Mouse (Mus musculus): ENCODE results near the gene Yipf6. TPM values are rescaled to one million over a fixed set of nuclear protein-coding genes. Genes with fewer than 3 reads are reported as not detected.

Yipf6 gene
- polyA plus RNA-seq (2015; fragmentation: Nextera tagmentation; extraction: Ambion mirVana) = 16.7 and 18.8 TPM in 2 replicates

DNA sequence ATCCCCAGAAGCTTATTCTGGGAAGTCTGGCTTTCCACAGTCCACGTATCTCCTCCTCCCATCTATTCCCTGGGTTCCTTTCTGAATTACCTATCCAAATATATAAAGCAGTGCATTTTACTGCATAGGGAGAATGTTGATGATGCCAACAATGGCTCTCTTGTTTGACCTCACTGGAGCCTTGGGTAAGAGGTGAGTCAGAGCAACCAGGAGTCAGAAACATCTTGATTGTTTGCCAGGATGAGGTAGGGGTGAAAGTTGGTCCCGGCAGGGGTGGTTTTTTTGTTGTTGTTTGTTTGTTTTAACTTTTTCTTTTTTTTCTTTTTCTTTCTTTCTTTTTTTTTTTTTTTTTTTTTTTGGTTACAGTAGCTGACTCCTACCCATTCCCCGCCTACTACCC lies at the start of gene Yipf6:
TSS of gene Yipf6 (plus strand) at position 216 of the 400 bp plus-strand sequence.
- WGBS = 52% methylated on average over 3 of the region's 3 CpGs
- Histone ChIP-seq H3K9ac (ENCODE audit: low read depth, low read length) (peak within 1 kb of the TSS; percentile 73), H3K4me1 (ENCODE audit: control insufficient read depth, insufficient read depth, low read depth, low read length) (peaks cover 6% of the 10 kb centered on the region), H3K27me3 (replicated peaks; ENCODE audit: control insufficient read depth, insufficient read depth, low read length) (no peaks in the 10 kb centered on the region), H3K9me3 (ENCODE audit: control insufficient read depth, low read length) (no peaks in the 10 kb centered on the region), H3K4me2 (ENCODE audit: low read length) (peak within 1 kb of the TSS; percentile 63), H3K27ac (ENCODE audit: low read depth, low read length) (peak within 1 kb of the TSS; percentile 83), H3K36me3 (ENCODE audit: control insufficient read depth, insufficient read depth, low read length) (no peaks in the 10 kb centered on the region), H3K4me3 (ENCODE audit: low read length) (peak within 1 kb of the TSS; percentile 59)
- ATAC-seq = no peak

DNA sequence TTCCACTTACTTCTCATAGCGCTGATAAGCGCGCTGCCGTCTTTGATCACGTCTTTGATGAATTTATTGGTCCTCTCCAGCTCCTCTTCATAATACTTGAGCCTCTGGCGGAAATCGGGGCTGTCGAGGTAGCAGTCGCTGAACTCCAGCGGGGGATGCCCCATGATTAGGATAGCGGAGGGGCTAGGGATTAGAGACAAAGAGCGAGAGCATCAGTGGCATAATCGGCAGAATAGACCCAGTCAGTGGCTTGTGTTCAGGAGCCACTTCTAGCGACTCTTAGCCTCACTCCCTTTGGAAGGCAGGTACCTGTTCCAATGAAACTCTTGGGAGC lies 46.1 kb upstream of the Yipf6 start:
- ATAC-seq = no peak; the same call in 1 of the 2 replicates
- peak overlapping the region; percentile 55 for H3K4me2 ChIP-seq (ENCODE audit: low read length)
- H3K9me3 ChIP-seq (ENCODE audit: control insufficient read depth, low read length) = no peaks in the 10 kb centered on the region
- H3K9ac ChIP-seq (ENCODE audit: low read depth, low read length) = peak overlapping the region; percentile 75
- H3K4me1 ChIP-seq (ENCODE audit: control insufficient read depth, insufficient read depth, low read depth, low read length) = no peaks in the 10 kb centered on the region
- 12% methylated on average over 14 of the region's 14 CpGs for WGBS
- peak overlapping the region; percentile 60 for H3K4me3 ChIP-seq (ENCODE audit: low read length)
- H3K27me3 ChIP-seq (replicated peaks; ENCODE audit: control insufficient read depth, insufficient read depth, low read length) = no peaks in the 10 kb centered on the region
- peak overlapping the region; percentile 85 for H3K27ac ChIP-seq (ENCODE audit: low read depth, low read length)
- H3K36me3 ChIP-seq (ENCODE audit: control insufficient read depth, insufficient read depth, low read length) = no peaks in the 10 kb centered on the region

DNA sequence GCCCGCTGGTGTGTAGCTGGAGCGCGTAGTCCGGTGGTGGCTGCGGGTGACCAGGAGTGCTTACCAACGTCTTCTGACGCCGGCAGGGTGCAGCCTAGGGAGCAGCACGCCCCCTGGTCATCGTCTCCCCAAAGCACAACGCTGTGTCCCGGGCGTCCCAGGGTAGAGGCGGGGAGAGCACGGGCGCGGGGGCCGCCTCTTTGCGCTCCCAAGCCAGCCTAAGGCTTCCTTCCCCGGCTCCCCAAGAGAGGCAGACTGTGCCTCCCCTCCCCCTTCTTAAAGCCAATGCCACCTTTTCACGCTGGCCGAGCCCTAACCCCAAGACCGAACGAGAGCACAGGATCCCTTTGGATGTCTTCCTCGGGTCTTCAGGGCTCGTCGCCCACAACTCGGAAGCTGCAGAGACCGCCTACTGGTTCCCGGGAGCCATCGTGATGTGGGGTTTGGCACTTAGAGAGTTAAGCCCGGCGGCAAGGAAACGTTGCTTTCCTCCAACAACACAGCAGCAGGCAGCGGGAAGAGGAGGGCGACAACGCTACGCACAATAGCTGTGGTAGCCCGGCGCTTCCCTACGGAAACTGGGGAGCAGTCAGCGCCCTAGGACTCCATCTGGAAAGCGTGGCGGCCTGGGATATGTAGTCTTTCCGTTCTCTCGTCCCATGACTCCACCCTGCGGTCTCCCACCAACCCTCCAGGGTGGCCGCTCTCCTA lies 45.6 kb upstream of the Yipf6 start, which contains the start of gene Ophn1:
TSS of gene Ophn1 (minus strand) at position 620 of the 711 bp plus-strand sequence.
- H3K4me1 ChIP-seq (ENCODE audit: control insufficient read depth, insufficient read depth, low read depth, low read length) = no peaks in the 10 kb centered on the region
- ATAC-seq = peak; percentile 96
- peak within 1 kb of the TSS; percentile 85 for H3K27ac ChIP-seq (ENCODE audit: low read depth, low read length)
- 14% methylated on average over 46 of the region's 48 CpGs for WGBS
- peak within 1 kb of the TSS; percentile 60 for H3K4me3 ChIP-seq (ENCODE audit: low read length)
- H3K4me2 ChIP-seq (ENCODE audit: low read length) = peak within 1 kb of the TSS; percentile 55
- peak within 1 kb of the TSS; percentile 75 for H3K9ac ChIP-seq (ENCODE audit: low read depth, low read length)
- H3K9me3 ChIP-seq (ENCODE audit: control insufficient read depth, low read length) = no peaks in the 10 kb centered on the region
- no peaks in the 10 kb centered on the region for H3K36me3 ChIP-seq (ENCODE audit: control insufficient read depth, insufficient read depth, low read length)
- no peaks in the 10 kb centered on the region for H3K27me3 ChIP-seq (replicated peaks; ENCODE audit: control insufficient read depth, insufficient read depth, low read length)

DNA sequence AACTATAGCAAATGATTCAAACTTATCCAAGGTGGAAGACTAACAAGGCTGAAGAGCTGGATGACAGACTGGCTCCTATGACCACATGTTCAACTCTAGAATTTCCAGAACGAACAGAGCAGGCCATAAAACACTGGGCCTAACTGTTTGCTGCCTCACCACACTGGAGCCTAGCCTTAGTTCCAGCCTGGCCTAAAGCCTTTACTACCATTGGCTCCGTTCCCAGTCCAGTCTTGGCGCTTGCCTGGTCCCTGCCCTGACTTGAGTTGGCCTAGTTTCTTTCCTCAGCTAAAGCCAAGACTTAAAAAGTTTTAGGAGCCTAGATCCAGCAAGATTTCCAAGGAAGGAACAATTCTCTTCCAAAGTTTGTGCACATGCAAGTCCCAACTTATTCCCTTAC lies 37.8 kb upstream of the Yipf6 start:
- no peak overlapping the region for H3K4me3 ChIP-seq (ENCODE audit: low read length)

DNA sequence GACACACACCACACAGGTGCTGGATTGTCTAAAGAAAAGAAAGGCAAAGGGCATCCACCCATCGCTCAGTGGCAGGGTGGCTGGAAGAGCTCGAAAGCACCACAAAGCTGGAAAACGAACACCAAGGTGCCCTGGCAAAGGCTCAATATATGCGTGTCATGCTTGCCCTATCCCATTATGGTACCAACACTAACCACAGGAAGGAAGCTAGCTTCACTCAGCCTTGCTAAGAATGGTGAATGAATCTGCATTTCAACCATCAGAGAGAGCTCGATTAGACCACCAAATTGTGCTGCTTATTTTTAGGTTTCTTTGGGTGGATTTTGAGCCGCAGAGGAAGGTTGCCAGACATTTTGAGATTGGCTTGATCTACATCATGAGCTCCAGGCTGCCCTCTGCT lies 31.9 kb upstream of the Yipf6 start:
- H3K4me2 ChIP-seq (ENCODE audit: low read length) = no peak overlapping the region
- H3K27me3 ChIP-seq (replicated peaks; ENCODE audit: control insufficient read depth, insufficient read depth, low read length) = no peaks in the 10 kb centered on the region
- no peaks in the 10 kb centered on the region for H3K36me3 ChIP-seq (ENCODE audit: control insufficient read depth, insufficient read depth, low read length)
- H3K4me3 ChIP-seq (ENCODE audit: low read length) = no peak overlapping the region
- WGBS = 79% methylated on average over 6 of the region's 6 CpGs
- H3K9me3 ChIP-seq (ENCODE audit: control insufficient read depth, low read length) = no peaks in the 10 kb centered on the region
- no peak overlapping the region for H3K27ac ChIP-seq (ENCODE audit: low read depth, low read length)
- H3K9ac ChIP-seq (ENCODE audit: low read depth, low read length) = no peak overlapping the region
- ATAC-seq = no peak
- H3K4me1 ChIP-seq (ENCODE audit: control insufficient read depth, insufficient read depth, low read depth, low read length) = no peaks in the 10 kb centered on the region

More for the DNA sequence above, 37.8 kb upstream of the Yipf6 start:
- Histone ChIP-seq H3K4me2 (ENCODE audit: low read length) (no peak overlapping the region), H3K9me3 (ENCODE audit: control insufficient read depth, low read length) (no peaks in the 10 kb centered on the region), H3K9ac (ENCODE audit: low read depth, low read length) (no peak overlapping the region), H3K4me1 (ENCODE audit: control insufficient read depth, insufficient read depth, low read depth, low read length) (no peaks in the 10 kb centered on the region), H3K36me3 (ENCODE audit: control insufficient read depth, insufficient read depth, low read length) (no peaks in the 10 kb centered on the region), H3K27me3 (replicated peaks; ENCODE audit: control insufficient read depth, insufficient read depth, low read length) (no peaks in the 10 kb centered on the region), H3K27ac (ENCODE audit: low read depth, low read length) (no peak overlapping the region)
- ATAC-seq = no peak
- 66% methylated on average over 3 of the region's 3 CpGs for WGBS

DNA sequence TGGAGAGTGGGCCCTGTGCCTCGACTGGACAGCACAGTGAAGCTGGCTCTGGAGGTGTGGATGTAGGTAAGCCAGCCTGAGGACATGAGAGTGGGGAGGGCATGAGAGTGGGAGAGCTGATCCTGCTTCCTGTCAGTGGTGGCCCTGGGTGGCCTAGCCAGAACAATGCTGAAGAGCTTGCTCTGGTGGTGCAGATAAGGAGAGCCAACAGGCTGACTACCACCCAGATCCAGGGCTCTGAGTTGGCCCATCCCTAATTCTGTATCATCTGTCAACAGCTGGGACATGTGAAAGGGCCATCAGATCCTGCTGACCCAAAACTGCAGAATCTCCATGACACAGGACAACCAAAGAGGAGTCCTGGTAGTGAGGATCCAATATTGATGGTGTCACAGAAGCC lies 27.2 kb upstream of the Yipf6 start:
- Histone ChIP-seq H3K27me3 (replicated peaks; ENCODE audit: control insufficient read depth, insufficient read depth, low read length) (no peaks in the 10 kb centered on the region), H3K36me3 (ENCODE audit: control insufficient read depth, insufficient read depth, low read length) (no peaks in the 10 kb centered on the region), H3K9me3 (ENCODE audit: control insufficient read depth, low read length) (no peaks in the 10 kb centered on the region), H3K4me1 (ENCODE audit: control insufficient read depth, insufficient read depth, low read depth, low read length) (no peaks in the 10 kb centered on the region), H3K9ac (ENCODE audit: low read depth, low read length) (no peak overlapping the region), H3K4me2 (ENCODE audit: low read length) (no peak overlapping the region), H3K27ac (ENCODE audit: low read depth, low read length) (no peak overlapping the region), H3K4me3 (ENCODE audit: low read length) (no peak overlapping the region)
- 38% methylated on average over 1 of the region's 1 CpGs for WGBS
- no peak for ATAC-seq

DNA sequence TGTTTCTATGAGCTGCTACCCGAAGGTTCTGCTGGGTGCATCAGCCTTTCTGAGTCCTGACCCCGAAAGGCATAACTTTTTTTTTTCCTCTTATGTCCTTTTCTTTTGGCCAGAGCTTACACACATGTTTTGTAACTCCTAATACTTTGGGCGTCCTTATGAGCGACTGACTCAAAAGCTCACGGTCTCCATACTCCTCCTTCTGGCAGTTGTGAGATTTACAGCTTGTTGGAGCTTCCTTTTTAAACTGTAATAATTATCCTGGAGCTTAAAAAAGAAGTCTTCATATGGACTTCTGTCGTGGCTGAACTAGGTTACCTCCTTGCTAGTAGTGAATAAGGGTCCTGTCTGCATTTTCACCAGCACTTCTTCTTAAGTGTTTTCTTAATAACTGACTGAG lies 16.7 kb upstream of the Yipf6 start:
- Histone ChIP-seq H3K36me3 (ENCODE audit: control insufficient read depth, insufficient read depth, low read length) (no peaks in the 10 kb centered on the region), H3K4me1 (ENCODE audit: control insufficient read depth, insufficient read depth, low read depth, low read length) (no peaks in the 10 kb centered on the region), H3K27me3 (replicated peaks; ENCODE audit: control insufficient read depth, insufficient read depth, low read length) (no peaks in the 10 kb centered on the region), H3K4me3 (ENCODE audit: low read length) (no peak overlapping the region), H3K27ac (ENCODE audit: low read depth, low read length) (no peak overlapping the region), H3K9me3 (ENCODE audit: control insufficient read depth, low read length) (no peaks in the 10 kb centered on the region), H3K9ac (ENCODE audit: low read depth, low read length) (no peak overlapping the region), H3K4me2 (ENCODE audit: low read length) (no peak overlapping the region)
- no peak for ATAC-seq
- 23% methylated on average over 6 of the region's 6 CpGs for WGBS

DNA sequence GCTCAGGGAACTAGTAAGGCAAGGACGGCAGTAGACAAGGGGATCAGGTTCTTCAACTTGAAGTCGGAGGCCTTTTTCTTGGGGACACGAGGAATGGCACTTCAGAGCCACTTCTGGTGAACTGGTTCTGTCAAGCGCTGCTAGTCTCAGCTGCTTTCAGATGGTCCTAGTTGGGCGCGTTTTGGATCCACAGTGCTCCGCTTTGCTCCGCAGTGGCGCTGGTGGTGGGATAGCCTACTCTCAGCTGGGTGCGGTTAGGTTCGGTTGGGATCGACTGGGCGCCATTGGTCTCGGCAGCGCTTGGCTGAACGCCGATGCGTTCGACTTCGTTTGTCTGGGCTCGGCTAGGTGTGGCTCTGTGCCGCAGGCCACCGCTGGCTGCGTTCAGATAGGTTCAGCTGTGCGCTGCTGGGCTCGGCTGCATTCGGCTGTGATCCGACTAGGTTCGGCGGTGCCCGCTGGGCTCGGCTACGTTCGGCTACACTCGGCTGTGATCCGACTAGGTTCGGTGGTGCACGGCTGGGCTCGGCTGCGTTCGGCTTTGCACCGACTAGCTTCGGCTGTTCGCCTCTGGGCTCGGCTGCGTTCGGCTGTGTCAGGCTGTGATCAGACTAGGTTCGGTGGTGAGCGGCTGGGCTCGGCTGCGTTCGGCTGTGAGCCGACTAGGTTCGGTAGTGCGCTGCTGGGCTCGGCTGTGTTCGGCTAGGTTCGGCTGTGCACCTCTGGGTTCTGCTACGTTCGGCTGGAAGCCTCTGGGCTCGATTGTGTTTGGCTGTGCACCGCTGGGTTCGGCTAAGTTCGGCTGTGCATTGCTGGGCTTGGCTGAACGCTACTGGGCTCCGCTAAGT lies 815 bp downstream of the Yipf6 start:
- peak overlapping the region; percentile 59 for H3K4me3 ChIP-seq (ENCODE audit: low read length)
- H3K27ac ChIP-seq (ENCODE audit: low read depth, low read length) = peak overlapping the region; percentile 91
- no peaks in the 10 kb centered on the region; the same call in 1 of the 2 replicates for H3K36me3 ChIP-seq (ENCODE audit: control insufficient read depth, insufficient read depth, low read length)
- H3K4me2 ChIP-seq (ENCODE audit: low read length) = peak overlapping the region; percentile 63
- ATAC-seq = peak; percentile 98
- no peaks in the 10 kb centered on the region for H3K27me3 ChIP-seq (replicated peaks; ENCODE audit: control insufficient read depth, insufficient read depth, low read length)
- H3K4me1 ChIP-seq (ENCODE audit: control insufficient read depth, insufficient read depth, low read depth, low read length) = peaks cover 6% of the 10 kb centered on the region
- WGBS = 20% methylated on average over 61 of the region's 66 CpGs
- H3K9me3 ChIP-seq (ENCODE audit: control insufficient read depth, low read length) = no peaks in the 10 kb centered on the region
- H3K9ac ChIP-seq (ENCODE audit: low read depth, low read length) = peak overlapping the region; percentile 73
